Mouse (Mus musculus): ENCODE results near the gene Gltp.

Gltp gene

DNA sequence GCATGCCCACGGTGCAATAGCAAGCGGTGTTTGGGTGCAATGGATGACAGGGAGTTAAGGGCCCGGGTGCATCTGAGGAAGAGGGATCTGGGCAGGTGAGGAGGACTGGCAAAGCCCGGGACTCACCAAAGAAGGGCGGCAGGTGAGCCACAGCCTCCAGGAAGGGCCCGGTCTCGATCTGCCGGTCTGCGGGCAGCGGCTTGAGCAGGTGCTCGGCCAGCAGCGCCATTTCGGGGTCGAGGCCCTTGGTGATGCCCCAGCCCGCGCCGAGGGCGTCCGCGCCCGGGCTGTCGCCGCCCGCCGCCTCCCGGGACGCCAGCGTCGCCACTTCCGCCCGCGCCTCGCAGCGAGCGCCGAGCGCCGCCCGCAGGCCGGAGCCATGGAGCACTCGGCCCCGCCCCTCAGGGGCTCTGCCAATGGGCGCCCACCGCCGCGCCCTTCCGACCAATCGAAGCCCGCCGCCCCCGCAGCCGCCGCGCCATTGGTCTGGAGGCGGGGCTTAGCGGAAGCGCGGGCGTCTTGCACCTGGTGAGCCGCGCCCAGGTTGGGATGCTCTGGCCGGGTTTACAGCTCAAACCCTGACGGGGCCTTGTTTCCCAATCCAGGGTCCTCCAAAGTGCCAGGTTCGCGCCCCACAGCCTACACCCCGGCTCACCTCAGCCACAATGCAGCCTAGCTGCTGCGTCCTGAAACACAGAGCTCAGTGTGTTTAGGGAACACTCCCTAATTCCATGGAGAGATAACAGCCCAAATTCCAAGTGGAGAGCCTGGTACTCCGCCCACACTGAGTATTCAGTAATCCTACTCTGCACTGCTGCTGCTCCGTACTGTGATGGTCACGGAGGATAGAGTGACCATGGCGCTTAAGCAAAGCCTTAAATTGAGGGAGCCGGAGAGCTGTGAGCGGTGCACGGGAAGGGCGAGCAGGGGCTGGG, at the start of gene Gltp:
Gene Gltp, minus strand, starts transcription at position 352 of the 935 bp plus-strand sequence.
- peak; percentile 96 for DNase-seq (ENCODE audit: low read depth, low spot score)
- Histone ChIP-seq H3K36me3 (ENCODE audit: control insufficient read depth, insufficient read depth, low read length, poor library complexity, severe bottlenecking) (no peaks in the 10 kb centered on the region), H3K27me3 (ENCODE audit: control insufficient read depth, insufficient read depth, low read length, poor library complexity, severe bottlenecking) (no peaks in the 10 kb centered on the region)

DNA sequence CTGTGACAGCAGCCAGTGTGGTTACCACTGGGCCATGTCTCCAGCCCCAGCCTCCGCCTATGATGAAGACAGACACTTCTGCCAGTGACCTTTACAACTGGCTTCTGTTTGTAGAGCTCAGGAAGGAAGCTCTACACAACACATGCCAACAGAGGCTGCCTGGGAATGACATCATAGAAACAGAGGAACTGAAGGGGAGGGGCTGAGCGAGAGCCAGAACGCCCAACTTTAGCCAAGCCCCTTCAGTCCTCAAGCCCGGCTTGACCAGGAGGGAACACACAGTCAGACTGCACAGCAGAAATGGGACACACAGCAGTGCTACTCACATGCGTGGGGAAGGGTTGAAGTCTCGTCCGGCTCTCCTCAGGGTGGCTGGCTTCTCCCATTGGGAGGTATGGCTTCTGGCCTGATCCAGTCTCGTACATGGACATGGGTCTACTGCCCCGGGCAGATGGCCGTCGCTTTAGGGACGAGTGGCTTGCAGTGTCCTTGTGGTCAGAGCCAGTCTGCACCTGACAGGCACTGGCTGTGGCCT, 48.0 kb upstream of the Gltp start:
- H3K27me3 ChIP-seq (ENCODE audit: control insufficient read depth, insufficient read depth, low read length, poor library complexity, severe bottlenecking) = no peaks in the 10 kb centered on the region
- H3K36me3 ChIP-seq (ENCODE audit: control insufficient read depth, insufficient read depth, low read length, poor library complexity, severe bottlenecking) = peaks cover 47% of the 10 kb centered on the region
- no peak for DNase-seq (ENCODE audit: low read depth, low spot score)

DNA sequence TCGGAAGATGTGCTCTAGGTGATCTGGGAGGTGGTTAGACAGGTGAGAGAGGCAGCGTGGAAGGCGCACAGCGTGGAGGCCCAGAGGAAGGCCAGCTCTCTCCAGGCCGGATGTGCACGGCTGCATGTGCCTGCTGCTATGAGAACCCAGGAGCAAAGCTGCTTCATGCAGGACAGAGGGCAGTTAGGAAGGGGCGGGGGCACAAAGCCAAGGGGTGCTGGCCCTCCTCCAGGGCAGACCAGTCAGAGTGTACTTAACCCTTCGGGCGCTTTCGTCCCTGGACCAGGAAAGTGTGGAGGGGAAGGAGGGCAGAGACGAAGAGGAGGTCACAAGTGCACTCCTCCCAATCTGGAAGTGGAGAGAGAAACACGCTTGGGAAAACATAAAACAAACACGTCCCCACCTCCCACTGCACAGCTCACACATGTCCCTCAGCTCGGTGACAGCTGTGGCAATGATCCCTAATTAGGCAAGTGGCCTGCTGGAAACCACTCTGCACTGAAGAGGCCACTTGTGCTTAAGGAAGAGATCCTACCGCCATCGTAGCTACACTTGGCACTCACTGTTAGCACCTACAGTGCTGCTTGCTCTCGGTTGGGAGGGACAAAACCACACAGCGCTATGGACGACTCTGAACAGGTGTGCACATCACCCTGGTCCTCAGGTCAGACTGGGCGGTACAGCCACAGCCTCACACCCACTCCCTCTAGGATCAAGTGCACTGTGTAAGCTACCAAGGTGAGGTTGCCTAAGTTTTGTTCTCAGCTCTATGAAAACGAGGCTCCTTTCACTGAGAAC, 46.5 kb upstream of the Gltp start:
- DNase-seq (ENCODE audit: low read depth, low spot score) = no peak
- Histone ChIP-seq H3K36me3 (ENCODE audit: control insufficient read depth, insufficient read depth, low read length, poor library complexity, severe bottlenecking) (peaks cover 38% of the 10 kb centered on the region), H3K27me3 (ENCODE audit: control insufficient read depth, insufficient read depth, low read length, poor library complexity, severe bottlenecking) (no peaks in the 10 kb centered on the region)

DNA sequence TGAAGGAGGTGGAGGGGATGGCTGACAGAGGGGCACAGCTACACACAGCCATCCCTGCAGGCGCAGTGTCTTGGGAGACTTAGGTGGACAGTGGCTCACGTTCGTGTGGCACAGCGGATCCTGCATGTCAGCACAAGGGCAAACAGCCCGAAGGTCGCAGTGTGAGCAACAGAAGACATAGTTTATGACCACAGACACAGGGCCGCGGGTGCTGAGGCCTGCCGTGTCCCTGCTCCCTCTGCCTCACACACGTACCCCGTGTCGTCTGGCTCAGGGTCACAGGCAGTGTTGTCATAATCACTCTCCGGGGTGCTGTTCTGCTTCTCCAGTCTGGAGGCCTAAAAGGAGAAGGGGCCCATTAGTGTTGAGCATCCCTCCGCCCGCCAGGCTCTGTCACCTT, 42.8 kb upstream of the Gltp start:
- Histone ChIP-seq H3K36me3 (ENCODE audit: control insufficient read depth, insufficient read depth, low read length, poor library complexity, severe bottlenecking) (peaks cover 14% of the 10 kb centered on the region), H3K27me3 (ENCODE audit: control insufficient read depth, insufficient read depth, low read length, poor library complexity, severe bottlenecking) (no peaks in the 10 kb centered on the region)
- no peak for DNase-seq (ENCODE audit: low read depth, low spot score)

DNA sequence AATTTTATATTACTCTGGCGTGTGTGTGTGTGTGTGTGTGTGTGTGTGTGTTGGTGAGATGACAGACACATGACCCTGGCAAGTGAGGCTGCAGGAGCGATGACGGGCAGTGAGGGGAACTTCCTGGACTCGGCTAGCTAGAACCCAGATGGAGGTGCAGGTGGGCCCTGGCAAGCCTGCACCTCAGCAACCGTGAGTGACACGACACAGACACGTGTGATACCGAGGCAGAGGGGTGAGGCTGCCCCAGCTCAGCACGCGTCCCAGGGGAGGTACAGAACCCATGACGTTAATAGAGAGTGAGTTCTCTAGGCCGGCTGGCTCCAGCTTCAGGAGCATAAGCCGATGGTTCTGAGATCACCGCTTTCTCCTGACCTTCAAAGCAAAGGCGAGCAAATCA, 41.2 kb upstream of the Gltp start:
- no peaks in the 10 kb centered on the region for H3K27me3 ChIP-seq (ENCODE audit: control insufficient read depth, insufficient read depth, low read length, poor library complexity, severe bottlenecking)
- peaks cover 7% of the 10 kb centered on the region for H3K36me3 ChIP-seq (ENCODE audit: control insufficient read depth, insufficient read depth, low read length, poor library complexity, severe bottlenecking)
- peak; percentile 29 for DNase-seq (ENCODE audit: low read depth, low spot score)

DNA sequence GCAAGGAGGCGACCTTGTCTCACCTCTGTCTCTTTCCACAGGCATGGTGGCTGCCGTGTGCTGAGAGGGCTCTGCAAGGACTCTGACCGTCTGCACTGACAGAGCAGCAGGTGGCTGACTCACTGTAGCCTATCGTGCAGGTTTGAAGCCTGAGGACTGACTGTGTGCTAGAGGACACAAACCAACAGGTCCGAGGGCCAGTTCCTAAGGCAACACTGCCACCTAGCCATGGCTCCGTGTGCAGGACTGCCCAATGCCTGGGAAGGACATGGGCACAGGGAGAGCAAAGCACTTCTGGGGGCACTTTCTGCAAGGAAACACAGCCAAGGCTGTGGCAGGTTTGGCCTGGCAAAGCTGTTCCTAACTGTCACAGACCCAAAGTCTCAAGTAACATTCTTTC, 40.7 kb upstream of the Gltp start:
- Histone ChIP-seq H3K27me3 (ENCODE audit: control insufficient read depth, insufficient read depth, low read length, poor library complexity, severe bottlenecking) (no peaks in the 10 kb centered on the region), H3K36me3 (ENCODE audit: control insufficient read depth, insufficient read depth, low read length, poor library complexity, severe bottlenecking) (peaks cover 6% of the 10 kb centered on the region)
- DNase-seq (ENCODE audit: low read depth, low spot score) = no peak

DNA sequence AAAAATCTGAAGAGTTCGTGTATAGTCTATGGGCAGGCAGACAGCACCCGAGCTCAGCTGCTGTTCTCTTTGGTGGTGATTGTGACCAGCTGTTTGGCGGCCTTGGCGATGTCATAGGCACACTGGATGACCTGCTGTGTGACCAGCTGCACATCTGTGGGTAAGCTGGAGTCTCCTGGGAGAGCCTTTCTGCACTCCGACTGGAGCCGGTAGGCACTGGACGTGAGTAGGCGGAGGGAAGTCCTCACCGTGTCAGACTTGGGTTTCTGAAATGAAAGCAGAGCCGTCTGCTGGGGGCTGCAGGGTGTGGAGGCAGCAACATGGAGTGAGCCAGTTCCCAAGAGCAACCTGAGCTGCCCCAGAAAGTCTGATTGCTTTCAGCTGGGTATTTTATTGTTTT, 39.3 kb upstream of the Gltp start:
- no peaks in the 10 kb centered on the region for H3K27me3 ChIP-seq (ENCODE audit: control insufficient read depth, insufficient read depth, low read length, poor library complexity, severe bottlenecking)
- peaks cover 2% of the 10 kb centered on the region for H3K36me3 ChIP-seq (ENCODE audit: control insufficient read depth, insufficient read depth, low read length, poor library complexity, severe bottlenecking)
- DNase-seq (ENCODE audit: low read depth, low spot score) = no peak

DNA sequence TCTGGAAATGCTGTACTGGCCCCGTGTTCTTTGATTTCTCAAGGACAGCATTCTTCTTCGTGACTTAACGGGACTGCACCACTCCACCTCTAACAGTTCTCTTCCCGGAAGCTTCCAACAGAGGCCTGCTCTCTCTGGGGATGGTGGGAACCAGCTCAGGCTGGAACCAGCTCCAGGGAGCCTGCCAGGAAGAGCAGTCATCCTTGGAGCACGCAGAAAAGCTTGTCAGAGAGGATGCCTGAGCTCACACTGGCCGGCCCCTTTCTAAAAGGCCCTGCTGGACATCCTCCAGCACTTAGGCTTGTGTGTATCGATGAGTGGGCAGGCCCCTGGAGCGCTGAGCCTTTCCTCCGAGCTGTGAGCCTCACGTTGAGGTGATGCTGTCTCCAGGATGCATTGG, 37.4 kb upstream of the Gltp start:
- H3K27me3 ChIP-seq (ENCODE audit: control insufficient read depth, insufficient read depth, low read length, poor library complexity, severe bottlenecking) = no peaks in the 10 kb centered on the region
- DNase-seq (ENCODE audit: low read depth, low spot score) = no peak

DNA sequence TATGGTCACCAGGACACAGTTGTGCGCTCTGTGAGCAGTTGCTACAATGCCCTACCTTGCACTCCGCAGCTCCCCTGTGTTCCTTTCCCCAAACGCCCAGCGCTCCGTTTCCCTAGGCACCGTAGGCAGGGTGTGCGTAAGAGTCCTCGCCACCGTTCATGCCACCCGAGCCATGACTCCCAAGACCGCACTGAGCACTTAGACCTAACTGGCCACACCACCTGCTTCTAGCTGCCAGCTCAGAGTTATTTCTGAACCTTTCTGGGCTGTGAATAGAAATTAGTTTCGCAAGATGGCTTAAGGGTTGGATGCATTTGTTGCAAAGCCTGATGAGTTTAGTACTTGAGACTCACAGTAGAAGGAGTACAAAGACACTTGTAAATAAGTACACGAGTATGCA, 32.1 kb upstream of the Gltp start:
- Histone ChIP-seq H3K27me3 (ENCODE audit: control insufficient read depth, insufficient read depth, low read length, poor library complexity, severe bottlenecking) (no peaks in the 10 kb centered on the region), H3K36me3 (ENCODE audit: control insufficient read depth, insufficient read depth, low read length, poor library complexity, severe bottlenecking) (no peaks in the 10 kb centered on the region; the same call in none of the 2 replicates)
- DNase-seq (ENCODE audit: low read depth, low spot score) = no peak

More for the DNA sequence above, 37.4 kb upstream of the Gltp start:
- peaks cover 2% of the 10 kb centered on the region for H3K36me3 ChIP-seq (ENCODE audit: control insufficient read depth, insufficient read depth, low read length, poor library complexity, severe bottlenecking)

DNA sequence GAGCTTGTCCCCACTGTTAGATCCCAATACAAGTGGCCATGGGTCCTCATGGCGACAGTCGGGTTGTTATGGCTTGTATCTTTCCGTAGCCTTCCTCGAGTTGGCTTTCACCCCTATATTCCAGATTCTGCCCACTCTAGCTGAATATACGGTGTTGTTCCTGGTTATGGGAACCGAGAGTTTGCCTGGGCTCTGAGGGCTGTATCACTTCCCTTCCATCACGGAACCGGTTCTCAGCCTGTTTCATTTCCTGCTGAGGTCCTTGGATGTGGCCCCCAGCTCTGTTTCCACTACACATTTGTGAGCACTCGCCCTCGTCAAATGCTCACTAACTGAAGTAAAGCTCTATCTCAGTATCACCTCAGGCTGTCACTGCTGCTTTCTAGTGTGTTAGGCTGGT, 31.2 kb upstream of the Gltp start:
- Histone ChIP-seq H3K27me3 (ENCODE audit: control insufficient read depth, insufficient read depth, low read length, poor library complexity, severe bottlenecking) (no peaks in the 10 kb centered on the region), H3K36me3 (ENCODE audit: control insufficient read depth, insufficient read depth, low read length, poor library complexity, severe bottlenecking) (no peaks in the 10 kb centered on the region; the same call in none of the 2 replicates)
- DNase-seq (ENCODE audit: low read depth, low spot score) = no peak

DNA sequence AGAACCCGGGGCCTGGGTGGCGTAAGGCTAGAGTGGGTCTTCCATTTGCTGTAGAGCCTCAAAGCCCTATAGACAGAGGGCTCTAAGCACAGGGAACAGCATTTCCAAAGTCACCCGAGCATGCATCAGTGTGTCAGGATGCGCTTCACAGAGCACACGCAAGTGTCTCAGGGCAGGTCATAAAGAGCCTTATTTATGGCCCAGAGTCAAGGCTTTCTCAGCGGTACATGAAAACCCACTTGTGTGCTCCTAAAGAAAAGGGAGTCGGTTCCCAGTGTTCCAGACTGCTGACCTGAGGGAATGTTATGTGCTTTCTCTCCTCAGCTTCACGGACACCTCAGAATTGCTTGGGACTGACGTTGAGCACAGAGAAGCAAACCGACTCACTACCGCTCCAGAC, 30.0 kb upstream of the Gltp start:
- Histone ChIP-seq H3K36me3 (ENCODE audit: control insufficient read depth, insufficient read depth, low read length, poor library complexity, severe bottlenecking) (no peaks in the 10 kb centered on the region; the same call in none of the 2 replicates), H3K27me3 (ENCODE audit: control insufficient read depth, insufficient read depth, low read length, poor library complexity, severe bottlenecking) (no peaks in the 10 kb centered on the region)
- no peak for DNase-seq (ENCODE audit: low read depth, low spot score)

DNA sequence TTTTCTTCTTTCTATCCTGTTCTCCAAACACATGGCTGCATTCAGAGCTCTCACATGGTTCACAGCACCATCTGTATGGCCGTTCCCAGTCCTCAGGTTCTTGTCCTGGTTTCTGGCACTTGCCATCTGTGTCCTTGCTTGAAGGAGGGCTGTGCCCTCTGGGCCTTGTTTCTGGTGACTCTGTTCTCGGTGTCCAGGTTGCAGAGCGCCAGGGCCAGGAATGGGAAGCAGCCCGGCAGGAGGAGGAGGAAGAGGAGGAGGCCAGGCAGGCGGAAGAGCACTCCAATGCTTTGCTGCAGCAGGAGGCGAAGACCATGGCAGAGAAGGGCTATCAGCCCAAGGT, 29.1 kb upstream of the Gltp start:
- Histone ChIP-seq H3K36me3 (ENCODE audit: control insufficient read depth, insufficient read depth, low read length, poor library complexity, severe bottlenecking) (peaks cover 6% of the 10 kb centered on the region), H3K27me3 (ENCODE audit: control insufficient read depth, insufficient read depth, low read length, poor library complexity, severe bottlenecking) (no peaks in the 10 kb centered on the region)
- no peak for DNase-seq (ENCODE audit: low read depth, low spot score)

DNA sequence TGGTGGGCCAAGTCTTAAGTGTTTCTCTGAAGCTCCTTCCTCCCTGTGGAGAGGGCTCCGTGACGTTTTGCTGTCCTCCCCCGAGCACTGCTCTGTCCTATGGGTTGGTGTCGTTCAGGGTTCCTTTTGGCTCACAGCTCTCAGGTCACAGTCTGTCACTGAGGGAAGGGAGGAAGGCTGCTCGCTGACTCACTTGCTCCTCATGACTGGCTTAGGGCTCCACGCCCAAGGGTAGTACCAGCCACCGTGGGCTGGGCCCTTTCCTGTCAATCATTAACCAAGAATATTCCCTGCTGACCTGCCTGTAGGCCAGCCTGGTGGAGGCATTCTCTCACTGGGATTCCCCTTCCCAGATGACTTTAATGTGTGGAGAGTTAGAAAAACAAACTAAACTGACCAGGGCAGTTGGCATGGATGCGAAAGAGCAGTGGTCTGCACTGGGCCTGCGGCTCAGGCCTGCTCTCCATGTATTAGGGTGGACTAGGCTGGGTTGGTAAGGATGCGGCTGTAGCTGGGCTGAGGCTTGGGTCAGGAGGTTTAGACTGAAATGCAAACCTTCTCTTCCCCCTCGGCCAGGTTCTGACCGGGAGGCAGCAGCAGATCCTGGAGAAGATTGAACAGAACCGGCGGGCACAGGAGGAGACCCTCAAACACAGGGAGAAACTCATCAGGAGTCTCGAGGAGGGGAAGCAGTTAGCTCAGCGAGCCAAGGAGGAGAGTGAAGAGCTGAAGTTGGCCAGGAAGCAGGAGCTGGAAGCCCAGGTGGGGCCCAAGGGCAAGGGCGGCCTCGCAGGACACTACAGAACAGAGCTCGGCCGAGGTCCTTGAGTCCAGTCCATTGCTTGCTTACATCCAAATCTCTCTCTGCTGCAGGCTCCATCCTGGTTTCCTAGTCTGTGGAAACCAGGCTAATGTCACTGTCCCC, 28.5 kb upstream of the Gltp start:
- Histone ChIP-seq H3K27me3 (ENCODE audit: control insufficient read depth, insufficient read depth, low read length, poor library complexity, severe bottlenecking) (no peaks in the 10 kb centered on the region), H3K36me3 (ENCODE audit: control insufficient read depth, insufficient read depth, low read length, poor library complexity, severe bottlenecking) (peaks cover 9% of the 10 kb centered on the region)
- no peak for DNase-seq (ENCODE audit: low read depth, low spot score)

DNA sequence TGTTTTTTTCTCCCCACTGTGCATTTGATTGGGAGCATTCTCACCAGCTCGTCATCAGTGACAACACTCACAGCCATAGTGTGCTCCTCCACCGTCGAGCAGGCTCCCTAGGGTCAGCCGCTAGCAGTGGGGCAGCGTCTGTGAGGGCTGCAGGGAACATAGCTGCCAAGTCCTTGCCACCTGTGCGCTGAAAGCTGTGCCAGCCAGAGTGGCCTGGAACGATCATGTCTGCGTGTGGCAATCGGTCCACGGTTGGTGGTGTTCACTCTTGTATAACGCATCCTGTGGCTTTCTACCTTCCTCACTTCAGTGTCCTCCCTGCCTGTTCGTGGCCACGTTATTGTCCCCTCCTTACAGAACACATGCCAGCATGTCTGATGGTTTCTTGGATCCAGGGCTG, 27.7 kb upstream of the Gltp start:
- H3K36me3 ChIP-seq (ENCODE audit: control insufficient read depth, insufficient read depth, low read length, poor library complexity, severe bottlenecking) = peaks cover 10% of the 10 kb centered on the region
- no peak for DNase-seq (ENCODE audit: low read depth, low spot score)
- no peaks in the 10 kb centered on the region for H3K27me3 ChIP-seq (ENCODE audit: control insufficient read depth, insufficient read depth, low read length, poor library complexity, severe bottlenecking)

Measured in splenic B cell, adult 2 months (primary cell).